Mouse (Mus musculus): Measurements from ENCODE around the gene Ocm. TPM values are rescaled to one million over a fixed set of nuclear protein-coding genes. Genes with fewer than 3 reads are reported as not detected.
"Not testable (repeated sequence)": the region's sequence is repeated elsewhere in the genome, so short reads cannot be mapped to it uniquely, and the experiment has no call there.

The Ocm gene
- not detected for polyA plus RNA-seq (2017; shearing (Covaris generic))

DNA sequence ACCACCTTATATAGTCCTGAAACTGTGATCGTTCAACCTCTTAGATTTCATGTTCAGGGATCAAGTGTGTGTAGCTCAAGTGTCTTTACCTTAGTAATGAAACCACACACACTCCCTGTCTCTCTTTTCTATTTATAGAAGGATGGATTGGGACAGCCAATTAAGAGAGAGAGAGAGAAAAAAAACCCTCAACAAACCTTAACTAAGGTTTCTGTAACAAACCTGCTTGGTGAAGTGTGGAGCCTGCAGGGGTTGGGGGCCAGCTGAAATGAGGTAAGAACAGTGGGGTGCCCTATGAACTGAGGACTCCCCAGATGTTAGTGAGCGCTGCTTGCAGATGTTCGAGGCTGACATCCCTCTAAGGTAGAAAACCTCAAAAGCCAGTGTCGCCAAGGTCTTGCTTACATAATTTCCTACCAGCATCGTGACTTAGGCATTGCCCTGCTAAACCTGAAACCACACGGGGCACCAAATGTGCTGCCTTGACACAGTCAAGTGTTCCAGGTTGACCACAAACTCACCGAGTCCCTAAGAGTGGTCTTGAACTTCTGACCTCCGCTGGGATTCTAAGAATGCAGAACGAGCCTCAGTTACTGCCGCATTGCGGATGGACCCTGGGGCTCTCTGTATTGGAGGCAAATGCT is at the start of gene Ocm:
TSS of gene Ocm (minus strand) at position 51 of the 644 bp plus-strand sequence.
- no peak for ATAC-seq

DNA sequence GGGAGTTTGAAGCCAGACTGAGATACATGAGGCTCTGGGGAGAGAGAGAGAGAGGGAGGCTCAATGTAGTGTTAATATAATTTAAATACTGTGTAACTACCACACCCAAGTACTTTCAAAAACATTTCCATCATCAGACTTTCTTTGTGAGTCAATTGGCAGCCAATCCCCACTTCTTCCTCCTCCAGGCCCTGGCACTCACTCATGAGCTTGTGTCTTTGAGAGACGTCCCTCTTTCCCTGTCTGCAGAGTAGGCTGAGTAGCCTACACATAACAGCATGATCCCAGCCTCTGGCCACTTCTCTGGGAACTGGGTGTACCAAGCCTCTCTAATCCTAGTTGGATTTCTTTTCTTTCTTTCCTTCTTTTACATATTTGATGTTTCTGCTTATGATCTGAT is 44.8 kb upstream of the Ocm start:
- ATAC-seq = no peak

DNA sequence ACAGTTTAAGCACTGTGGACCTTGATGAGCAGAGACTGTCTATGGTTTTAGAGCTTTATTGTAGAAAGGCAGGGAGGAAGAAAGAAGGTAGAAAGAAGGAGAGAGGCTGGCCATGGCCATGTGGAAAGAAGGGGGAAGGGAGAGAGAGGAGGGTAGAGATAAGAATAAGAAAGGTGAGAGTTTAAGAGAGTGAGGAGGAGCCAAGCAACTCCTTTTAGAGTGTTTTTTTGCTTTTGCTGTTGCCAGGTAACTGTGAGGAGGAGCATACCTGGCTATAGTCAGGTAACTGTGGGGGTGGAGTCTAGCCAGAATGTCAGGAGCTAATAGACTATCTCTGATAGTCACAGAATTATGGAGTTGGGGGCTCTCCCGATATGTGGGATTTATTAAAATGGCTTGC is 43.6 kb upstream of the Ocm start:
- no peak for ATAC-seq

DNA sequence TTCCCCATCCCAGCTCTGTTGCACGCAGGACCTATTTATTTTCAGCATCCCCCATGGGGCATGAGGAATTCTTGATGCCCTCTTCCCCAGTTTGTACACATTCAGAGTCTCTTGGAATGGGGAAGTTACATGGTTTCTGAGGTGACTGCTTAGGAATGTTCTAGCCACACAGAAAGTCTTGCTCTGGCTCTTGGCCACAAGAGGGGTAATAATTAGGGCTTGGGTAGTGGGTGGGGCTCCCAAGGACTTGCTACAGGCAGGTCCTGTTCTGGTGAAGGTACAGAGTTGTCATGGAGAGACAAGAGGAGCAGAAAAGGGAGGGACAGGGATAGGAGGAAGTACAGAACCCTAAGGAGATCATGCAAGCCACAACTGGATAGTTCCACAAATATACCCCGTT is 39.6 kb upstream of the Ocm start:
- no peak for ATAC-seq

DNA sequence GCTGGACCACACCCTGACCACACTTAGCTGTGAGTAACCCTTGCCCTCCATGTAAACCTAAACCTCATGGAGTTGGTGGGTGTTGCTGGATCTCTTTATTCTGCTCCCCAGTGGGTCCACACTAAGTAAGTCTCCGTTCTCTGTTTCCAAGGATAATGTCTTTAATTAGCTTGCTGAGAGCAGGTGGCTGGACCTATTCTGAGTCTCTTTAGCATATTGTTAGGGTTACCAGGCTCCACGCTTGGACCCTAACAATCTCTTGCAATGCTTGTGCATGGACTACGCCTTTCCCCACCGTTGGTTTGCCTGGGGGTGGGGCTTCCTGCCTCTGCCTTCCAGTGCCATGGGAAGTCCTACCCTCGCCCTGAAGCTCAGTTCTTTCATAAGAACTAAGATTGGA is 37.6 kb upstream of the Ocm start:
- ATAC-seq = no peak

DNA sequence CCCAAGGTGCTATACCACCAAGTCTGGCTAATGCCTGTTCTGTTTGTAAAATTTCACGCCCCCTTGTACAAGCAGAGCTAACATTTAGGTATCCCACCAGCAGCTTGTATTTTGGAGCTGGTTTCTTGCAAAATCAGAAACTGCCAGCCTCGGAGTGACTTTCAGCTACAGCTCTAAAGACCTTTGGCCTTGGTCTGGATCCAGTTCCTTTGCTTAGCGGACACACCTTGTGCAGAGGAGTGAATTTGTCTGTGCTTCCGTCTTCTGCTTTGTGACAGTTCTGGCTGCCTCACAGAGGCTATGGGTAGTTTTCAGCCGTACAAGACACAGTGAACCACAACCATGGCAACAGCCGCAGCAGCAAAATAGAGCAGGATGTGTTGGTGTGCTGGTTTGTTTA is 27.9 kb upstream of the Ocm start:
- no peak for ATAC-seq

DNA sequence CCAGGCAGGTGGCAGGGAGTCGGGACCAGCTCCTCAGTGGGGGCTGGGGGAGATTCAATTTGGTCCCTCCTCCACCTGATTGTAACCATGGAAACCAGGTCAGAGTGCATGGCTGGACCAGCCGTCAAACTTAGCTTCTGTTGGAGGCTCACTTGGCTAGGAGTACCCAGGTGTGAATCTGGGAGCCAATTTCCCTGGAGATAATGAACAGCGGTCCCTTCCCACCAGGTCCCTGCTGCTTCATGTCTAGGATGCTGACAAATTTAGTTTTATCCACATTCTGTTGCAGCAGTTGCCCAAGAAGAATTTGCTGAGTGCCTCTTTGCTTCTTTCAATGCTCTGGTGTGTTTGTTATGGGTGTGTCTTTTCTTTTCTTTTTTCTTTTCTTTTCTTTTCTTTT is 27.0 kb upstream of the Ocm start:
- ATAC-seq = no peak

DNA sequence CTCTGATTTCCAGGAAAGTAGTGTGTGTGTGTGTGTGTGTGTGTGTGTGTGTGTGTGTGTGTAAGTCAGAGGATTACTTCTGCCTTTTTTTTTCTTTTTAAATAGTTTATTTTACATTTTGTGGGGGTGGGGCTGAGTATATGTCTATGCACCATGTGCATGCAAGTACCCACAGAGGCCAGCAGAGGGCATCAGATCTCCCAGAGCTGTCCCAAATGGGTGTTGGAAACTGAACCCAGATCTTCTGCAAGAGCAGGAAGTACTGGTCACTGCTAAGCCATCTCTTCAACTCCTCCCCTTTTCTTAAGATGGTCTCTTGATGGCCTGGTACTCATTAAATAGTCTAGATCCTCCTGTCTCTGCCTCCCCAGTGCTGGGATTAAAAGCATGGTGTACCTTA is 24.8 kb upstream of the Ocm start:
- ATAC-seq = no peak

DNA sequence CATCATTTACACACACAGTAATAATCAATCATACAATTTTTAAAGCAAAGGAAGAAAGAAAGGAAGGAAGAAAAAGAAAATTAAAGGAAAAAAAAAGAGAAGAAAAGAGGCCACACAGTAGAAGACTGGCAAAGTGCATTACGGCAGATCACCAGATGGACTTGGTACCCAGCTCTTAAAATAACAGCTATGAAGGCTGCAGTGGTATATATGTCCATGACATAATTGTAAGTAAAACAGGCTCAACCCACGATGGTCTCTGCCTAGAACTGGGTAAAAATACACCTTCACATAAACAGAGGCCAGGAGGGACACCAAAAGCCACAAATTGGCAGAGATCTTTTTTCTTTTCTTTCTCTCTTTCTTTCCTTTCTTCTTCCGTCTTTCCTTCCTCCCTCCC is 23.4 kb upstream of the Ocm start:
- ATAC-seq = no peak

DNA sequence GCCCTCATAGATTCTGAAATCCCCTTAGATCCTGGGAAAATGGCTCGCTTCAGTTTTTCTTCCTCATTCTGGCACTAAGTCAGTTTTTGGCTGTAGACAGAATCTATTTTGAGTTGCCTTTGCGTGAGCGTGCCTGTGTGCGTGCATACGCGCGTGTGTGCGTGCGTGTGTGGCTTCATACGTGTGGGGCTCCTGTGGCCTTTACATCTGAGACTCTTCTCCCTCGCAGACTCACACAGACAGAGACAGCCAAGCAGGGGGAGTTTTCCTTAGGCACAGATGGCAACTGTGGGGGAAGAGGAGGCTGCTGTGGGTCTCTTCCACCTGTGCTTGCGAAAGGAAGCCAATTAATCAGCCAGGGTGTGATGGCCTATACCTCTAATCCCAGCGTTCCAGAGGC is 20.9 kb upstream of the Ocm start:
- ATAC-seq = no peak

DNA sequence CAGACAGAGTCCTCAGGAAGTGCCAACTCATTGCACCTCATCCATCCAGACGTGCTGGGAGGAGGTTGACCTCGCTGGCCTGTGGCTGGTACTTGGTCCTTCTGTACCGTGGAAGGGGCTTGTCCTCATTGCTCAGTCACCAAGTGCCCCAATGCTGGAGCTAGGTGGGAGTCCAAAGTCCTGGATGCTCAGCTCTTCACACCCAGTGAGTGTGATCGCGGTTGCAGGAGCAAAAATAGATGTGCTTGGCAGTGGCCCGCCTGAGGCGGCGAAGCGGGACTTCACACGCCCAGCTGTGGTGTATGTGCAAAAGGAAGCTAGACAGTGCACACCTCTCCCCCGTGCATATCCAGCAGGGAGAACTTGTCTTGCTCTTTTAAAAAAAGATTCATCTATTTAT is 16.7 kb upstream of the Ocm start:
- no peak for ATAC-seq

DNA sequence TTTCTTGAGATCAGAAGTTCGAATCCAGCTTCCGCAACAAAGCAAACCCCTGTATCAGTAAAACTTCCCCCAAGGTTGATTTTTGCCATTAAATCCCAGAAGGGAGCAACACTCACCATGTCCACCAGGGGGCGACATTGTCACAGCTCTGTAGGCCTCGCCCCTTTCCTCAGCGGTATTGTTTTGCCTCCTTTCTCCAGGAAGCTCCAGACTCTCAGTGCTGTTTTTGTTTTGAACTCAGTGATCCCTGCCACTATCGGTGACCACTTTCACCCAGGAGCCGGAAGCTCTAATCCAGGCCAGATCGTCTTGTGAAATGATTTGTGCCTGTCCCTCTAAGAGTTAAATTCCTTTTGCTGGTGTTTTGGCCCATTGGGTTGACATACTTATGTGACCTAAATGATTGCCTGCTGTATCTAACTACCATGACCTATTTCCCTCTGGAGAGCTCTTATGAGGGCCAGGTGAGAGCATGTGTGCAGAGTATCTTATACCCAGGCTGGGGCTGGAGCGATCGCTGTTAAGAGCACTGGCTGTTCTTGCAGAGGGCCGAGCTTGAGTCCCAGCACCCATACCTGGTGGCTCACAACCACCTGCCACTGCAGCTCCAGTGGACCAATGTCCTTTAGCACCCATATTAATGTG is 14.4 kb upstream of the Ocm start:
- peak; percentile 79 for ATAC-seq

DNA sequence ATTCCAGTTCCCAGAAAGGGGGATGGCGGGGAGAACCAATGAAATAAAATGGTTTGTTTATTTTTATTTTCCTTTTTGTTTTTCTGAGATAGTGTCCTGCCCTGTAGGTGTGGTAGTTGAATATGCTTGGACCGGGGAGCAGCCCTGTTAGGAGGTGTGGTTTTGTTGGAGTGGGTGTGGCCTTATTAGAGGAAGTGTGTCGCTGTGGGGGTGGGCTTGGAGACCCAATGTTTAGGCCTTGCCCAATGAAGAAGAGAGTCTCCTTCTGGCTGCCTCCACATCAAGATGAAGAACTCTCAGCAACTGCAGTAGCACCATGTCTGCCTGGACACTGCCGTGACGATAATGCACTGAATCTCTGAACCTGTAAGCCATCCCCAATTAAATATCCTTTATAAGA is 13.4 kb upstream of the Ocm start:
- no peak for ATAC-seq

DNA sequence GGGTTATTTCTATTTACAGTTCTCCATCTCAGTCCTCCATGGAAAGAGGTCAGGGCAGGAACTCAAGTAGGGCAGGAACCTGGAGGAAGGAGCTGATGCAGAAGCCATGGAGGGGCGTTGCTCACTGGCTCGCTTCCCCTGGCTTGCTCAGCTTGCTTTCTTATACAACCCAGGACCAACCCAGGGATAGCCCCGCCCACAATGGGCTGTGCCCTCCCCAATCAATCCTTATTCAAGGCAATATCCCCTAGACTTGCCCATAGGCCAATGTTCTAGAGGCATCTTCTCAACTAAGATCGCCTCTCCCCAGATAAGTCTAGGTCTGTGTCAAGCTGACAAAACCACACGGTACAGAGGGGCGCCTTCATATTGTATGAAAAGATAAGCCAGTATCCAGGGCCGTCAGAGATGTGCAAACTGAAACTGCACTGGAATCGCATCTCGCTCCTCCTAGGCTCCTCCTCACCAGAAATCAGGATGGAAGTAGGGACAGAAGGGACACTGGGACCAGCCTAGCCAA is 12.7 kb upstream of the Ocm start:
- ATAC-seq = no peak

DNA sequence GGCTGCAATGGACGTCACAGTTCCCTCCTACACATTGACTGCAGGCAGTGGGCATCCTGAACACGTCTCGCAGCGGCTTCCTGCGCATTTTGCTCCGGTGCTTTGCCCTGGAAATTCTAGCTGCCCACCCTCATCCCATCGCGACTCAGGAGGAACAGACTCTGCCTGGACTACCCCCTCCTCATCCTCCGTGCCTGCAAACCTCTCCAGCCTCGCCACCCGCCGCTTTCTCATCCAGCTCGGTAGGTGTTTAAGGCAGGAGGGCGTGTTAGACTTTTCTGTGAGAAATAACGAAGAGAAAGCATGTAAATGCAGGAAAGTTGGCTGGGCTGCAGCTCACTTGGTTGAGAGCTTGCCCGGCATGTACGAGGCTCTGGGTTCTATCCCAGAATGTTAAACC is 10.5 kb upstream of the Ocm start:
- no peak for ATAC-seq

DNA sequence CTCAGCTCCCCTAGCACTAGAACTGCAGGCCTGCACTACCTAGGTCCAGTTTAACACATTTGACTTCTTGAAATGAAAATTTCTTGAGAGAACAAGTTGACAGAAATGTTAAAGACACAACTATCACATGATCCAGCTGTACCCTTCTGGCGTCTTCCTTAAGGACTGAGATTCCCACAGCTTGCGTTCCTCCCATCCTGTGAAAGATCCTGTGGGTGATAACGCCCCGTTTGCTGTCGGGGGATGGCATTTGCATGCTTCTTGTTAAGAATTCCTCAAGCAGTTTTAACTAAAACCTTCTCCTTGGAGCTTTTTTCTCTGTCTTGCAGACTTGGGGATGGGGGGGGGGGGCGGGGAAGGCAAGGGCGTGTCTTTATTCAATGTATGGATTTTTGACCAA is 8.1 kb upstream of the Ocm start:
- ATAC-seq = no peak

DNA sequence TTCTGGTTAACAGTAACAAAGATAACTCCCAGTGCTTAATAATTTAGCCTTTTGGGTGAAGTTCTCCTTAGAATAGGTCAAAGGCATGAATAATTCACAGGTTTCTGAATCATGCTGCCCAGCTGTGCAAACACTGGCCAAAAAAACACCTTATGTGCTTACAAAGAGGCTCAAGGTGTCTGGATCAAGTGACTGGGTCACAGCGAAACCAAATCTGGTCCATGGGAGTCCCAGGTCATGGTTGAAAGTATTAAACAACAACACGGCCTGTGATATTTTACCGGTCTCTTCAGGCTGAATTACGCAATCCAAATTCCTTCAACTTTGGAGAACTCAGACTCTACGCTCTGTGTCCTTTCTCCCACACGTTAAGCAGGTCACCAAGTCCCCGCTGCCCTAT is 6.0 kb upstream of the Ocm start:
- ATAC-seq = no peak

DNA sequence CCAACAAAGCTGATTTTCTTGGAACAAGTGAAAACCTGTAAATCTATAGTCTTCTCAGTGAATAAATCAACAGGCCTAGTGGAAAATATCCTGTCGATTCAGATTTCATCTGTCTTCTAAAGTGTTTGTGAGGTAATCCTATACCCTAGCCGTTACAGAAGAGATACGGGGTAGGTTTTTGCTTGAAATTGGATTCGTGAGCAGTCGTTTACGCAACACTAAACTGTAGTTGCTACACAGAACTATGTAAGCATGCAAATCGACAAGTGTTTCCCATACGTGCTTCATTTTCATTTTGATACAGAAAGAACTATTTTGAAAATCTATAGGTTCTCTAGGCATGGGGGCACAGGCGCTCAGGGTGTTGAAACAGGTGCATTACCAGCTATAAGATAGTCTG is 10.6 kb downstream of the Ocm start:
- ATAC-seq = no peak

DNA sequence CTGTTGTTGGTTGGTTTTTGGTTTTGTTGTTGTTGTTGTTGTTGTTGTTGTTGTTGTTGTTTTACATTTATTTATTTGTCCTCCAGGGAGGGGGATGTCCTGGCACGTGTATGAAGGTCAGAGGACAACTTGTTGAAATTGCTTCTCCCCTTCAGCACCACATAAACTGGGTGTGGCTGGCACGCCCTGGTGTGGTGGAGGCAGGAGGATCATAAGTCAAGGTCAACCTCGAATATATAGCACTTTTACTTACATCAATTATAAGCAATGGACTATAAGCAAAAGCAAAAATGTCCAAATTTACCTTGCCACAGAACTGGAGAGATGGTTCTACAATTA is 11.2 kb downstream of the Ocm start:
- ATAC-seq = no peak

DNA sequence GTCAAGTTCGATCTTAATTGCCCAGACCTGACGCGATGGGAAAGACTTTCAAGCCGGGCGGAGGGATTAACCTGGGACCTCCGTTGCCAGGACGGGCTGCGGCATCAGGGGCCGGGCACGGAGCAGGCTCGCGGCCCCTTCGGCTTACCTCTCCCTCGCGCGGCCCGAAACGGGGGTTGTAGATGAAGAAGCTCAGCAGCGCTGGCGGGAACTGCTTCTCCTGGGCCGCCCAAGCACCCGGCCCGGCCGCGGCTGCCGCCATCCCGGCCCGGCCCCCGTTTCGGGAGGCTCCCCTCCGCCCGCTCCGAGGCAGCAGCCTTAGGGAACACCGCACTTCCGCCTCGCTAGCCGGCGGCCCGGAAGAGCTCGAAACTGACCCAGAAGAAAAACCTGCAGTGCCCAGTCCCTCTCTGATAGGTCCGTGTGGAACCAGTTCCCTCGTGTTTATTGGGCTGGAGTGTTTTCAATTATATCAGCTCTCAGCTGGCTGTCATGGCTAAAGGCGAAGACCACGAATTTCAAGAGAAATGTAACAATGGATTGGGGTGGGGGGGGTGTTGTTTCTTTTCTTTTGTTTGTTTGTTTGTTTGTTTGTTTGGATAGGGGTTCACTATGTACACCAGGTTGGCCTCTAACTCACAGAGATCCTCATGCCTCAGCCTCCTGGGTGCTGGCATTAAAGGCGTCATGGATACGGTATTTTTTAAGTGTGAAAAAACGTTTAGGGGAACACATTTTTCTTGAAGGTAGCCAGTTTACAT is 11.7 kb downstream of the Ocm start, which contains the start of gene Ccz1:
TSS of gene Ccz1 (minus strand) at position 327 of the 761 bp plus-strand sequence.
- ATAC-seq = peak; percentile 99

DNA sequence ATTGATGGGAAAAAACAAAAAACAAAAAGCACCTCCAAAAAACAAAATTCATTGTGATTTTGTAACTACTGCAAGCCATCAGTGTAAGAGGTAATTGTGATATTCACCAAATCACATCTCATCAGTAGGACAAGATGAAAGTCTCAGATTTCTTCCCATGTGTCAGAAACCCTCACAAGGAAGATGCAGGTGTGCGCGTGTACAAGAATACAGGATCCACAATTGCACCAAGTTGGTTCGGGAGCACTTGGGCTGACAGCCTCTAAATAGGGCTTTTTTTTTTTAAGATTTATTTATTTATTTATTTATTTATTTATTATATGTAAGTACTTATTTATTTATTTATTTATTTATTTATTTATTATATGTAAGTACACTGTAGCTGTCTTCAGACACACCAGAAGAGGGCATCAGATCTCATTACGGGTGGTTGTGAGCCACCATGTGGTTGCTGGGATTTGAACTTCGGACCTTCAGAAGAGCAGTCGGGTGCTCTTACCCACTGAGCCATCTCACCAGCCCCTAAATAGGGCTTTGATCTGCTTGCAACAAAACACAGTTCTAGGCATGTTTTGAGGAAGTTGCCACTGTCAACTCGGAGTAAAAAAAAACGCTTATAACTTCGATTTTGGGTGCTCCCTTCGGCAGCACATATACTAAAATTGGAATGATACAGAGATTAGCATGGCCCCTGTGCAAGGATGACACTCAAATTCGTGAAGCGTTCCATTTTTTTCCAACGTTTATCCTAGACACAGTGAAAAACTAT is 12.9 kb downstream of the Ocm start:
- ATAC-seq = not testable (repeated sequence)

DNA sequence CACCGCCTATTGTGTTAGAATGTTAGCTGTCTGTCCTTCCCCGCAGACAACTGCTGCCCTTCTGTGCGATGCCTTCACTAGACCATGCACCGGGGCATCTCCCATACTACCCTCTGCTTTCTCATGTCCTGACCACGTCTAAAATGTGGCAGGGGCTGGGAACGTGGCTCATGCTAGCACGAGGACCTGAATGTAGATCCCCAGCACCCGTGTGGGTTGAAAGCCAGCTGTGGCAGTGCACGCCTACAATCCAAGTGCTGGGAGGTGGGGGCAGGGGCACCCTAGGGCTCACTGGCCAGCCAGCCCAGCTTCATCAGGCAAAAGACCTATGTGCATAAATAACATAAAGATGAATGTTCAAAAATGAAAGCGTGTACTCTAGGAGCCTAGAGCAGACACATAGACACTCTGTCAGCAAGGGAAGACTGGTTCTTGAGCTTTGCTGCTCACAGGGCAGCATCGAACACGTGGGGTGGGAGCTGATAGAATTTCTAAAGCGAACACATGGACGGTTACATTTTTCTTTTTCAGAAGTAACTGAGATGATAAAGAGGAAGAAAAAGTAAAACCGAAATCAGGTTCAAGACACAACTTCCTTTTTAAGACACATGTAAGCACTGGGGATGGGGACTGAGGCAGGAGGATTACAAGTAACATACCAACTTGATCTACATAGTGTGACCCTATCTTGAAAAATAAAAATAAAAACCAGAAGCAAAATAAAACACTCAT is 23.8 kb downstream of the Ocm start:
- ATAC-seq = no peak

Data from CD4-positive, CD25-positive, alpha-beta regulatory T cell, adult 4 months (primary cell).